Mouse (Mus musculus): ENCODE results near the gene Ccdc28b.

DNA sequence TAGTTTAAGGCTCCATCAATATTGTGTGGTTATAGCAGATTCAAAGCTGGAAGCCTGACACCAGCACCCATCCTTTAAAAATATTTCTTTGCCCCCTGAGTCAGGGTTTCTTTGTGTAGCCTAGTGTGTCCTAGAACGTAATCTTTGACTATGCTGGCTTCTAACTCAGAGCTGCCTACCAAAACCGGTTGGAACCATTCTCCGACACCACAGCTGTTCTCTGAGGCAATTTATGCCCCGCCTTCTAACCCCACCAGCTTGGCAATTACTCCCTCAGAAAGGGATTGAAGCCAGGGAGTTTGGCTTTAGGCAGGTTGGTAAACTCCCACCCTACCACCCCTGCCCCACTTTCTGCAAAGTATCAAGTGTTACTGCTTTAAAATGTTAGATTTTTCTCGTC lies 18.0 kb upstream of the Ccdc28b start:
- TF ChIP-seq CTCF (IDR thresholded peaks at IDR 0.05) (no peak), POLR2A (IDR thresholded peaks at IDR 0.05; ENCODE audit: insufficient read depth, low read depth, low read length) (no peak), EP300 (IDR thresholded peaks at IDR 0.05; ENCODE audit: insufficient read depth, low read depth, low read length) (no peak)

Data from heart, adult 2 months (tissue).